In the genomic region with DNA sequence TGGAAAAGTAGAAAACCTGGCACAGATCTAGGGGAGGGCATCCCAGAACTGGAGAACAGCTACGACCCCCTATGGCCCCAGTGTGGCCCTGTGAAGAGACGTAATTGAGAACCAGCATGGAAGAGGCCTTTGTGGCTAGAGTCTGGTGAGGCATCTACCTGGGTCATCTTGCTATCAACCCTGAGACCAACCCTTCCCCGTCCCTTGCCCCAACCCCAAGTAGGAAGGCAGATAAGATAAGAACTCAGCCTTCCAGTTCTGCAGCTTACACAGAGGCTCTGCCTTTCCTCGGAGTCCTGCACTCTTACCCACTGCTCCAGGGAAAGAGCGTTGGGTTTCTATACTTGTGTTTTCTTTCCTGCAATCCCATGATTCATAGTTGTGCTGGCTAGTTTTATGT, we compare ENCODE assay signal across 31 mouse cellular contexts.
DNase-seq lines count a peak whose midpoint lies in the region; ATAC-seq and TF ChIP-seq lines count a peak whose summit lies in the region.
"Had no signal": no experiment of that assay in that cellular context is flagged by ENCODE, and none has a peak within 500 bp of the region (broad histone marks: within the 10 kb centered on the region; RNA-seq: fewer than 3 reads in every experiment).

No protein-coding gene starts in this region.

- peaks cover 4% of the 10 kb centered on the region for H3K4me1 ChIP-seq in liver, embryonic 11.5 days (replicated peaks; ENCODE audit: control insufficient read depth, insufficient read depth, low read length)
- peaks cover 7% of the 10 kb centered on the region for H3K4me1 ChIP-seq in liver, embryonic 16.5 days (ENCODE audit: control insufficient read depth, low read depth, low read length)
- 0 out of 2 replicates have a peak, but pooled peaks cover 2% of the 10 kb centered on the region for H3K4me1 ChIP-seq in embryonic facial prominence, embryonic 10.5 days
- H3K4me1 ChIP-seq: embryonic facial prominence, embryonic 13.5 days; forebrain, embryonic 10.5 days; hindbrain, embryonic 15.5 days; midbrain, embryonic 10.5 days; midbrain, embryonic 15.5 days; neural tube, embryonic 15.5 days had no signal

- TF ChIP-seq CTCF in layer of hippocampus, adult 2 months (conservative IDR thresholded peaks at IDR 0.05), result no peak

- H3K36me3 ChIP-seq in liver, embryonic 11.5 days (ENCODE audit: control insufficient read depth, insufficient read depth, low read length), result no peaks in the 10 kb centered on the region; the same call in 1 of the 2 replicates
- H3K36me3 ChIP-seq in liver, embryonic 16.5 days (ENCODE audit: control insufficient read depth, insufficient read depth), result peaks cover under 1% of the 10 kb centered on the region
- H3K36me3 ChIP-seq in embryonic facial prominence, embryonic 10.5 days (replicated peaks), result peaks cover under 1% of the 10 kb centered on the region; the same call in 1 of the 2 replicates
- H3K36me3 ChIP-seq: forebrain, embryonic 10.5 days; midbrain, embryonic 10.5 days had no signal

- no peak overlapping the region for H3K4me3 ChIP-seq in liver, embryonic 11.5 days (ENCODE audit: low read depth, low read length)
- no peak overlapping the region for H3K4me3 ChIP-seq in liver, embryonic 16.5 days (ENCODE audit: low read depth, low read length)
- H3K4me3 ChIP-seq in layer of hippocampus, adult 2 months, result no peak overlapping the region
- no peak overlapping the region for H3K4me3 ChIP-seq in embryonic facial prominence, embryonic 10.5 days
- H3K4me3 ChIP-seq: embryonic facial prominence, embryonic 13.5 days; forebrain, embryonic 10.5 days; gastrocnemius, adult 2 months; heart, embryonic 13.5 days; hindbrain, embryonic 15.5 days; left cerebral cortex, adult 2 months; limb, embryonic 13.5 days; midbrain, embryonic 10.5 days; midbrain, embryonic 15.5 days; neural tube, embryonic 15.5 days had no signal

- no peak overlapping the region for H3K27ac ChIP-seq in liver, embryonic 11.5 days (ENCODE audit: low read depth, low read length)
- no peak overlapping the region for H3K27ac ChIP-seq in liver, embryonic 16.5 days (ENCODE audit: low read length)
- no peak overlapping the region for H3K27ac ChIP-seq in layer of hippocampus, adult 2 months
- no peak overlapping the region for H3K27ac ChIP-seq in embryonic facial prominence, embryonic 10.5 days (replicated peaks)
- H3K27ac ChIP-seq: embryonic facial prominence, embryonic 13.5 days; forebrain, embryonic 10.5 days; gastrocnemius, adult 2 months; heart, embryonic 13.5 days; hindbrain, embryonic 15.5 days; left cerebral cortex, adult 2 months; limb, embryonic 13.5 days; macrophage; midbrain, embryonic 10.5 days; midbrain, embryonic 15.5 days; neural tube, embryonic 15.5 days had no signal

- 36% methylated on average over 5 of the region's 5 CpGs for WGBS in liver, embryonic 11.5 days
- 32% methylated on average over 5 of the region's 5 CpGs for WGBS in liver, embryonic 16.5 days (ENCODE audit: insufficient replicate concordance)
- WGBS in embryonic facial prominence, embryonic 10.5 days, result 88% methylated on average over 5 of the region's 5 CpGs

- no peaks in the 10 kb centered on the region for H3K9me3 ChIP-seq in liver, embryonic 11.5 days (ENCODE audit: control insufficient read depth, low read length)
- no peaks in the 10 kb centered on the region for H3K9me3 ChIP-seq in liver, embryonic 16.5 days (replicated peaks; ENCODE audit: control insufficient read depth, low read length)
- H3K9me3 ChIP-seq in embryonic facial prominence, embryonic 10.5 days, result no peaks in the 10 kb centered on the region
- H3K9me3 ChIP-seq: embryonic facial prominence, embryonic 13.5 days; forebrain, embryonic 10.5 days; heart, embryonic 13.5 days; hindbrain, embryonic 15.5 days; midbrain, embryonic 10.5 days; midbrain, embryonic 15.5 days; neural tube, embryonic 15.5 days had no signal

- no peak overlapping the region for H3K9ac ChIP-seq in liver, embryonic 11.5 days (ENCODE audit: low read depth, low read length)
- H3K9ac ChIP-seq in liver, embryonic 16.5 days (ENCODE audit: low read depth, low read length), result no peak overlapping the region
- H3K9ac ChIP-seq: embryonic facial prominence, embryonic 13.5 days; heart, embryonic 13.5 days; hindbrain, embryonic 15.5 days; limb, embryonic 13.5 days; midbrain, embryonic 15.5 days; neural tube, embryonic 15.5 days had no signal

- peak; percentile 59 for ATAC-seq in liver, embryonic 11.5 days (replicated peaks; ENCODE audit: low FRiP score)
- 0 out of 2 replicates have a peak, but pooled peaks have one; percentile 35 for ATAC-seq in liver, embryonic 16.5 days (ENCODE audit: low read depth)
- ATAC-seq: forebrain, embryonic 16.5 days; inflammation-experienced regulatory T-cells, adult 6 months; midbrain, embryonic 15.5 days had no signal

- peak; percentile 21 for DNase-seq in urinary bladder, postnatal 14 days (ENCODE audit: low spot score)
- DNase-seq in urinary bladder, postnatal 4 days (ENCODE audit: low spot score in 2 of 2), result no peak
- DNase-seq in liver, embryonic 11.5 days (ENCODE audit: low spot score), result no peak
- no peak for DNase-seq in layer of hippocampus, adult 2 months (ENCODE audit: low spot score in 2 of 2)
- no peak for DNase-seq in right cerebral cortex, postnatal 36 days (ENCODE audit: low spot score in 2 of 2)
- DNase-seq in embryonic facial prominence, embryonic 10.5 days (ENCODE audit: low spot score), result no peak
- DNase-seq in spleen, adult 18-20 months, result no peak
- DNase-seq: adrenal gland, postnatal 25 days; cerebellum, adult 11-12 months; cerebellum, adult 9-11 months; embryo, embryonic 11 days; gastrocnemius, adult 2 months; gastrocnemius, postnatal 36 days; heart, postnatal 10 days; kidney, postnatal 14 days; lung, adult 2 months; lung, postnatal 10 days; thymus, postnatal 4 days had no signal

- H3K27me3 ChIP-seq in liver, embryonic 11.5 days (replicated peaks; ENCODE audit: control insufficient read depth, insufficient read depth, low read length), result no peaks in the 10 kb centered on the region
- H3K27me3 ChIP-seq in liver, embryonic 16.5 days (ENCODE audit: control insufficient read depth, insufficient read depth, low read depth, low read length), result no peaks in the 10 kb centered on the region
- no peaks in the 10 kb centered on the region for H3K27me3 ChIP-seq in embryonic facial prominence, embryonic 10.5 days (replicated peaks; ENCODE audit: low read depth, poor library complexity, severe bottlenecking)
- H3K27me3 ChIP-seq: embryonic facial prominence, embryonic 13.5 days; heart, embryonic 13.5 days; hindbrain, embryonic 15.5 days; limb, embryonic 13.5 days; midbrain, embryonic 15.5 days; neural tube, embryonic 15.5 days had no signal

- no peak overlapping the region for H3K4me2 ChIP-seq in liver, embryonic 11.5 days
- H3K4me2 ChIP-seq in liver, embryonic 16.5 days (ENCODE audit: low read depth, low read length), result no peak overlapping the region
- H3K4me2 ChIP-seq: embryonic facial prominence, embryonic 13.5 days; heart, embryonic 13.5 days; hindbrain, embryonic 15.5 days; limb, embryonic 13.5 days; midbrain, embryonic 15.5 days; neural tube, embryonic 15.5 days had no signal
